Mouse (Mus musculus) heart, adult 2 months (tissue): Measurements from ENCODE around the gene Gnas. TPM values are rescaled to one million over a fixed set of nuclear protein-coding genes. Genes with fewer than 3 reads are reported as not detected.

Experiments used
- DNase-seq, 2 experiments: peaks; one replicate each; pipeline ENCODE4 v3.0.0; 2021
- H3K27ac ChIP-seq: fragments of 200-600 bp; 2 replicates; pipeline ENCODE4 v1.8.1; 2022
- H3K27me3 ChIP-seq: fragments of 200-500 bp; 2 replicates; pipeline ENCODE4 v1.6.1; 2012; ENCODE audit warnings: mild to moderate bottlenecking, low read length, inconsistent platforms, mixed read lengths; ENCODE audit not compliant: control insufficient read depth, insufficient read depth
- H3K36me3 ChIP-seq: fragments of 200-500 bp; 2 replicates; pipeline ENCODE4 v1.6.1; 2012; ENCODE audit warnings: low read length, inconsistent platforms; ENCODE audit not compliant: control insufficient read depth, insufficient read depth
- H3K4me1 ChIP-seq: fragments of 200-500 bp; 2 replicates; pipeline ENCODE4 v1.6.1; 2011; ENCODE audit warnings: low read length; ENCODE audit not compliant: control insufficient read depth, insufficient read depth
- H3K4me3 ChIP-seq: fragments of 200-600 bp; 2 replicates; pipeline ENCODE4 v1.8.1; 2022
- H3K79me2 ChIP-seq: fragments of 200-500 bp; replicated peaks from 2 replicates; pipeline ENCODE4 v1.6.1; 2012; ENCODE audit warnings: mild to moderate bottlenecking, inconsistent platforms, low read length, moderate library complexity, mixed read lengths; ENCODE audit not compliant: control insufficient read depth, insufficient read depth
- H3K9ac ChIP-seq: fragments of 200-500 bp; 2 replicates; pipeline ENCODE4 v1.6.1; 2012; ENCODE audit warnings: low read depth, mild to moderate bottlenecking, control low read depth, inconsistent platforms, low read length, mixed read lengths
- CTCF ChIP-seq: fragments of 200-600 bp; IDR thresholded peaks from 2 replicates; pipeline ENCODE4 v1.8.1; 2022; ENCODE audit warnings: antibody characterized with exemption, mild to moderate bottlenecking, moderate library complexity
- EP300 ChIP-seq: fragments of 200-500 bp; IDR thresholded peaks from 2 replicates; pipeline ENCODE4 v1.6.1; 2011; ENCODE audit warnings: low read depth, low read length, control low read depth; ENCODE audit not compliant: insufficient read depth
- POLR2A ChIP-seq: fragments of 200-500 bp; IDR thresholded peaks from 2 replicates; pipeline ENCODE4 v1.6.1; 2011; ENCODE audit warnings: mild to moderate bottlenecking, low read depth, low read length, control low read depth; ENCODE audit not compliant: insufficient read depth
- WGBS: fragments of 180-500 bp; shearing (Covaris S2); methylation state at CpG from one replicate; pipeline ENCODE4 v1.1.7; 2018; 5-methylcytosine and 5-hydroxymethylcytosine counted together
- intact Hi-C: fragments of 180-260 bp; cut with DNase I; formaldehyde crosslinking; loops from one replicate; pipeline ENCODE4 v1.15.1; 2025
- polyA plus RNA-seq: library from polyadenylated mRNA; depleted of rRNA; stranded (reverse); fragments of >200 nt; gene quantifications from 2 replicates; pipeline ENCODE4 v1.2.3, GENCODE M21; 2012
- total RNA-seq, 2 experiments: library from RNA; stranded (reverse); gene quantifications; 2 replicates each; pipeline ENCODE4 v1.2.3; 2021

Gnas gene
- total and polyA plus RNA-seq, 3 experiments, result 1,079 to 1,235 (median 1,140) TPM

DNA sequence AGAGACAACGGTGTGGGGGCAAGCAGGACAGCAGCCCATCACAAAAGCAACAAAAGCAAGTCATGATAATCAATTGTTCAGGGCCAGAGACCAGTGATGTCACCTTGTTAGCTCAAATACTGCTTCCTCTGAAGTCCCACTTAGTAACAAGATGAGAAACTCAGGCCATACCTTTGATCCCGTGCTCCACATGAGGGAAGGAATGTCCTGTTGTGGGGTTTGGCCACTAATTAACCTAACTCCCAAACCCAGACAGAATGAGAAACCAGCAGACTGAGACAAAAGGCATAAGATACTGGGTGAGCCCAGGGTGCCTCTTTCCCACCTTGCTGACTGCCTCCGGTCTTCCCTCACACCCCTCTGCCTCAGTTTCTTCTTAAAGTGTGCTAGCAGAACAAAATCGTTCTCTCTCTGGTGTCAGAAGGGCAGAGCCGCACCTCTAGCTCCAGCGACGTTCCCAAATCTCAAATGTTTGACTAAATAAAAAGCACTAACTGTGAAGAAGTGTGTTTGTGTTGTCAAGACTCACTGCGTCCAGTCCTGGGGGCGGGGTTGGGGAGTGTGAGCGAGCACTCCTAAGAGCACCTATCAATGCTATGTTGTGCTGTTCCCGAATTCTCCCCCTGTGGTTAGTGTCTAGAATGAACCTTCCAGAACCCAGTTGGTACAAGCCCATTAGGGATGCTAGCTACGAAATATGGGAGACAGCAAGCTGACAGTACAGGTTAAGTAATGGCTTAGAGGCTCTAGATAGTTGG lies 4.7 kb downstream of the Gnas start:
- Histone ChIP-seq H3K4me1 (no peaks in the 10 kb centered on the region), H3K27me3 (peaks cover 1% of the 10 kb centered on the region; the same call in 1 of the 2 replicates), H3K4me3 (no peak overlapping the region), H3K9ac (no peak overlapping the region), H3K79me2 (no peaks in the 10 kb centered on the region), H3K36me3 (no peaks in the 10 kb centered on the region), H3K27ac (no peak overlapping the region)
- intact Hi-C loops, result loop anchor here (10.0 kb wide), 1 partner anchor 174 kb away; the partner anchor contains the start of gene Npepl1
- WGBS, result 60% methylated on average over 12 of the region's 12 CpGs
- no peak for DNase-seq
- no peak for TF ChIP-seq EP300
- no peak for TF ChIP-seq CTCF
- TF ChIP-seq POLR2A, result no peak

DNA sequence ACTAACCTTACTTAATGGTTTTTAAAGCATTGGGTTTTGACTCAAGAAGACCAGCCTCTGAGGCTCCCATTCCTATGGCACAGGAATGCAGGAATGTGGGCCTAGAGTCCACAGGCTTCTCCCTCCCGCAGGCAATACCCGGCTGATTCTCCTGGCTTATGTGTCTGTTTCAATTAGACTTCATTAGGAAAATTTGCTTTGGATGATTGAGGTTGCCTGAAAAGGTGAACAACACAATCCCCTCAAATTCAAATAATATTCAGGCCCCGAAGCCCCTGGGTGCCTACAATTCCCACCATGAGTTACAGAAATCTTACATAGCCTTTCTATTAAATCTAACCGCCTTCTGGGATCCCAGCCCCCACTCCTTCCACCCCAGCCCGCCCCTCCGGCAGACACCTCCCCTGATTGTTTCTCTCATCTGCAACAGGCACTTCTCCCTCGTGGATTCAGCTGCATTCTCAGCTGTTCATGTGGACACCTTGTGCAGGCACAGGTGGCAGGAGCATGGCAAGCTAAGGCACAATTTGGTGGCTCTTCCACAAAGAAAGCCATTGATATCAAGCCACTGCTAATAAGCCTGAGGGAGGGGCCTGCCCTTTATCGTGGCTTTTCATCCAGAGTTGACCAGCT lies 7.0 kb downstream of the Gnas start:
- DNase-seq, result no peak
- Histone ChIP-seq H3K4me1 (no peaks in the 10 kb centered on the region), H3K36me3 (no peaks in the 10 kb centered on the region), H3K79me2 (no peaks in the 10 kb centered on the region), H3K9ac (no peak overlapping the region), H3K4me3 (no peak overlapping the region), H3K27ac (no peak overlapping the region), H3K27me3 (peaks cover 1% of the 10 kb centered on the region; the same call in 1 of the 2 replicates)
- WGBS, result 74% methylated on average over 8 of the region's 8 CpGs
- TF ChIP-seq CTCF, result no peak
- intact Hi-C loops, result no loop called here

DNA sequence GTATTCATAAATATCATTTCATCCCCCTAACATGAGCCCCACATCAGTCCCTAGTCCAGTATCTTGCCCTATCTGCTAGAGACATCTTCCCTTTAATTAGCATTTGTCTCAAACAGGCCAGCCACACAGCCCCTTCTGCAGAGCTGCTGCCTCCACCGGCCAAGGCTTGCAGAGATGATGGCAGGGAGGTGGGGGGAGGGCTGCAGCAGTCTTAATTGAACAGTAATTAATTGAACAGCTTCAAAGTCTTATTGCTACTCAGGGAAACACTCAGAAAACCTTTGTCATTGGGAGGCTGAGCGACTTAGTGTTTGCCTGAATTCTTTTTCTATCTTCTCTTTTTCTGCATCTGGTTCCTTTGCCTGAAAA lies 7.5 kb downstream of the Gnas start:
- intact Hi-C loops, result no loop called here
- H3K9ac ChIP-seq, result no peak overlapping the region
- no peaks in the 10 kb centered on the region for H3K36me3 ChIP-seq
- no peaks in the 10 kb centered on the region for H3K79me2 ChIP-seq
- no peak for TF ChIP-seq POLR2A
- TF ChIP-seq EP300, result no peak
- TF ChIP-seq CTCF, result no peak
- 60% methylated on average over 2 of the region's 2 CpGs for WGBS
- no peak overlapping the region for H3K27ac ChIP-seq
- H3K4me3 ChIP-seq, result no peak overlapping the region
- peaks cover 1% of the 10 kb centered on the region; the same call in 1 of the 2 replicates for H3K27me3 ChIP-seq
- no peaks in the 10 kb centered on the region for H3K4me1 ChIP-seq
- DNase-seq, result no peak

- Histone ChIP-seq H3K9ac (no peak overlapping the region), H3K27ac (no peak overlapping the region), H3K27me3 (peaks cover 2% of the 10 kb centered on the region), H3K36me3 (no peaks in the 10 kb centered on the region), H3K4me3 (no peak overlapping the region), H3K79me2 (no peaks in the 10 kb centered on the region), H3K4me1 (no peaks in the 10 kb centered on the region)
- no peak for TF ChIP-seq CTCF
- TF ChIP-seq POLR2A, result no peak
- intact Hi-C loops, result no loop called here
- no peak for DNase-seq
- WGBS, result 57% methylated on average over 8 of the region's 8 CpGs
These were observed 10.3 kb downstream of the Gnas start for GRCm38 (mm10) chr2:174294457-174294856.

- Histone ChIP-seq H3K4me1 (no peaks in the 10 kb centered on the region), H3K9ac (no peak overlapping the region), H3K79me2 (no peaks in the 10 kb centered on the region), H3K36me3 (no peaks in the 10 kb centered on the region), H3K27me3 (peaks cover 8% of the 10 kb centered on the region), H3K27ac (no peak overlapping the region), H3K4me3 (0 out of 2 replicates have a peak overlapping the region, but pooled peaks have one; percentile 8)
- DNase-seq, result peak in 1 of 2 experiments; percentile 29
- intact Hi-C loops, result loop anchor here (5.0 kb wide), 1 partner anchor 218 kb away; the partner anchor contains the start of gene Stx16
- TF ChIP-seq CTCF (no peak), POLR2A (no peak), EP300 (no peak)
- 43% methylated on average over 36 of the region's 36 CpGs for WGBS
These were observed 11.2 kb downstream of the Gnas start for GRCm38 (mm10) chr2:174295175-174295899.
